Mouse (Mus musculus): ENCODE data around the gene Insrr.
A peak's percentile ranks its signal among the peaks of the same experiment; 100 is the strongest.
"Not testable (repeated sequence)": the region's sequence is repeated elsewhere in the genome, so short reads cannot be mapped to it uniquely, and the experiment has no call there.

The Insrr gene

GRCm38 (mm10) chr3:87832109-87832859 lies 35.5 kb downstream of the Insrr start:
- DNase-seq (ENCODE audit: low spot score in 2 of 2): no peak

GRCm38 (mm10) chr3:87833482-87833881 lies 36.7 kb downstream of the Insrr start:
- no peak for DNase-seq (ENCODE audit: low spot score in 2 of 2)

- DNase-seq (ENCODE audit: low spot score in 2 of 2): peak; percentile 46 to 78
These were observed 41.9 kb downstream of the Insrr start for GRCm38 (mm10) chr3:87838622-87839021.

DNA sequence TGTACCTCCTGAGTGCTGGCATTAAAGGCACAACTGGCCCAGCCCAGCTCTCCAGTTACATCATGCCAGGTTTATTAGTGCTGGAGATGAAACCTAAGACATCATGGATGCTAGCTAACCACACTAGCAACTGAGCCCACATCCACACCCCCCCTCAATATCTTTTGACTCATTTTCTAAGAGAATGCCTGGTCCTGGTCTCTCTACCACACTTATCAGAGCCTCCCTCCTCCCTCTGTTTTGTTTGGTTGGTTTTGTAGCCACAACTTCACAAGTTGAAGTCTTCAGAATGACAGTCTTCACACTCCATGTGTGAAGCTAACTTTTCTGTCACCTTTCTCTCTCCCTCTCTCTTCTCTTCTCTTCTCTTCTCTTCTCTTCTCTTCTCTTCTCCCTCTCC lies 44.1 kb downstream of the Insrr start:
- DNase-seq (ENCODE audit: low spot score in 2 of 2): no peak

- no peak for DNase-seq (ENCODE audit: low spot score in 2 of 2)
These were observed 48.2 kb downstream of the Insrr start for GRCm38 (mm10) chr3:87844981-87845380.

DNA sequence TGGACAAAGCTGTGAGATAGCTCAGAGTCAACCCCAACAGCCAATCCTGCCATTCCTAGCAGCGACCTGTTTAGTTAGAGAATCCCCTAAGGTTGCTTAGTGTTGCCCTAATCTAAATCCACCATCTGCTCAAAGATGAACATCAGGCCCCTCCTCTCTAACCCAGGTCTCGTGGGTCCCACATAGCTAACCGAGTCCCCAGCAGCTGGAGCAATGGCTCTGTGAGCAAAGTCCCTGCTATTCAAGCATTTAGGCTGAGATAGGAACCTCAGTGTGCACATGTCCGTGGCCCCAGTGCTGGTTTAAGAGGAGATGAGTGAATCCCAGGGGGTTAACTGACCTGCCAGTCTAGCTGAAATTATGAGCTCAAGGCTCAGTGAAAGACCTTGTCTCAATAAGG lies 49.4 kb downstream of the Insrr start:
- DNase-seq (ENCODE audit: low spot score in 2 of 2): no peak

DNA sequence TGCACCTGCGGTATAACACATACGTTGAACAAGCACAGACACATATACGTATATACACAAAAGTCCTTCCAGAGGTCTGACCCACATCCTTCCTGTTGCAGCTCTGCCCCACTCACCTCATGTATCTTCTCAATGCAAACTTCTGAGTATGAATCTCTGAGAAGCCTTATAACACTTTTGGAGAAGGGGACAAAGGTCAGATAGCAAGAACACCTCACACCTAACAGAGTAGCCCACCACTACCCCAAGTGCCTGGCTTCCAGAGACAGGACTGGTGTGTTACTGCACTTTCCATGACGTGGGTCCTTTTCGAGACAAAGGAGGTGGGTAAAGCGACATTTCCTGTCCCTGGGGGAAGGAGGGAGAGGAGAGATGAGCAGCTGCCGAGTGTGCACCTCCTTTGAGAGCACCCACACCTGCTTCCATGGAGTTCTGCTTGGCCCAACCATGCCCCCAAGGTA lies 49.9 kb downstream of the Insrr start, which contains the start of gene Sh2d2a:
TSS of gene Sh2d2a (plus strand) at position 106 of the 461 bp plus-strand sequence.
- no peak for DNase-seq (ENCODE audit: low spot score in 2 of 2)

DNA sequence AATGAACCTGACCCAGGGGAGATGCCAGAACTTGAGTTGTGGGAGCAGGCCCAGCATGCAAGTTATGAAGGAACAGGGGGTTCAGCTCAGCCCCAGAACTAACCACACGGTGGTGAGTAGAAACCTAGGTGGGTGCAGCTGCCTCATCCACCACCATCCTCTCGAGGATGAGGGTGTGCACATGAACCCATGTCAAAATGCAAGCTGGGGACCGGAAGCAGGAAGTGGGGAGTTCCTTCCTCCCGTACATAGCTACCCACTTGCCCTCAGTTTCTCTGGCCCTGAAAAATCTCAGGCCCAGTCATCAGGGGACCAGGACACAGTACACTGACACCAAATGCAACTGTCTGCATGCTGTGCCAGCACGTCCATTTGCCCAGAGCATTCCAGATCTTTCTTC lies 50.9 kb downstream of the Insrr start:
- DNase-seq (ENCODE audit: low spot score in 2 of 2): no peak

- no peak for DNase-seq (ENCODE audit: low spot score in 2 of 2)
These were observed 52.4 kb downstream of the Insrr start for GRCm38 (mm10) chr3:87849117-87849516.

GRCm38 (mm10) chr3:87854795-87855568 lies 58.2 kb downstream of the Insrr start:
- peak; percentile 40 to 46 for DNase-seq (ENCODE audit: low spot score in 2 of 2)

DNA sequence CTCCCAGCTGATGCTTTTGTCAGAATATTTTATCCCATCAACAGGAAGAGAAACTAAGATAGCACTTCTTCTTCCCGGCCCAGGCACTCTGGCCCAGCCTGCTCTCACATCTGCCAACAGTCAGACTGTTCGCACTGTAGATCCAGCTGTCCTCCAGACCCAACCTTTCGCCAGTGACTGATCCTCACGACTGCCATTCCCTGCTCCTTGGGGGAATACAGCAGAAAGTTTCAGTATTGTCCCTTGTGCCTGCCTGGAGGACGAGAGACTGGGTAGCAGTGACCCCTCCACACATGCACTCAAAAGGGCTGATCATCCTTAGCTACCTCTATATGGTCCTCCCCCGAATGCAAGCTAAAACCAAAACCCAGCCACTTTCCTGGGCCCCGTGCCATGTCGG lies 59.2 kb downstream of the Insrr start:
- DNase-seq (ENCODE audit: low spot score in 2 of 2): no peak

GRCm38 (mm10) chr3:87857666-87858065 lies 60.9 kb downstream of the Insrr start:
- no peak for DNase-seq (ENCODE audit: low spot score in 2 of 2)

DNA sequence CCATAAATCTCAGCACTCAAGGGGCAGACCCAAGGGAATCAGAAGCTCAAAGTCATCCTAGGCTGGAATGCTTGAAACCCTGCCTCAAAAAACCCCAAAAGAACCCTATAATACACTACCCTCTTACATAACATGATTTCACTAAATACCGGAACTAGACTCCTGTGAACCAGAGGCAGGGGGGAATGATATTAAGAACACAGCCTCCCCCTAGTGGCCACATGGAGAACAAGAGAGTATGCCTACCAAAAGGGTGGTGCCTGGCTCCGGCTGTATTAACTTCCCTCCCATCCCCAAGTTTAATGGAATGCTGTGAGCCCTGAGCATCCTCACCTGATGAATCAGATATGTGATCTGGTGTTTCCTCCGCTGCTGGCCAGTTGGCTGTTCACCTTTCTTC lies 63.1 kb downstream of the Insrr start:
- DNase-seq (ENCODE audit: low spot score in 2 of 2): peak; percentile 73 to 80

DNA sequence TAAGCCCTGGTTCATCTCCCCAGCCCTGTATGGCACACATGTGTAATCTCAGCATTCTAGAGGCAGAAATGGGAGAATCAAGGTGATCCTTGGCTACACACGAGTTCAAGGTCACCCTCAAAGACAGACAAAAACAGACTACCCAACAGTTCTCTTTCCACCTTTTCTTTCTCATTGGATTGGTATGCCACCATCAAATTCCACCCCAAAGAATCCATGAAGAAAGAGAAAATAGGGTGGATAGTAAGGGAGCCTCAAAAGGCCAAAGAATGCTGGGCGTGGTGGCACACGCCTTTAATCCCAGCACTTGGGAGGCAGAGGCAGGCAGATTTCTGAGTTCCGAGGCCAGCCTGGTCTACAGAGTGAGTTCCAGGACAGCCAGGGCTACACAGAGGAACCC lies 67.4 kb downstream of the Insrr start:
- DNase-seq (ENCODE audit: low spot score in 2 of 2): not testable (repeated sequence)

Measured in right cerebral cortex, postnatal 10 days (tissue).